In the genomic region with DNA sequence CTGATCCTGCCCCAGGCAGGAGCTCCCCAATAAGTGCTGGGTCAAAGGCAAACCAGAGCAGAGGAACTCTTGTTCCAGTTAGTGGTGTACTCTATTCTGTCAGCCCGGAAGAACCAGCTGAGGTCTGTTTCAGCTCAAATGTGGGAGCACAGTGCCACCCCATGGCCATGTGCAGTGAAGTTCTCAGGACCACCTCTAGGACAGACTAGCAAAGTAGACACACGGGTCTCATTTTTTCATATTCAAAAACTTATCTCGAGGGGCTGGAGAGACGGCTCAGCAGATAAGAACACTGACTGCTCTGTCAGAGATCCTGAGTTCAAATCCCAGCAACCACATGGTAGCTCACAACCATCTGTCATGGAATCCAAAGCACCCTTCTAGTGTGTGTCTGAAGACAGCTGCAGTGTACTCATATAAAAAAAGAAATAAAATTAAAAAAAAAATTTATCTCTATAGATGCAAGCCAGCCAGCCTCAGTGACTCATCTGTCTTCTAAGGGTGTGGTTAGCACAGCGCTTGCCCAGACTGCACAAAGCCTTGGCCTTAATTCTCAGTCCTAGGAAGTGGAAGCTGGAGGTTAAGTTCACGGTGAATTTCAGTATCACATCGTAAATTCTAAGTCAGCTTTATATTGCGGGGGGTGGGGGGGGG, we compare ENCODE assay signal across 9 mouse cellular contexts. TPM values are rescaled to one million over a fixed set of nuclear protein-coding genes. Genes with fewer than 3 reads are reported as not detected.
DNase-seq lines count a peak whose midpoint lies in the region; ATAC-seq and TF ChIP-seq lines count a peak whose summit lies in the region.
"Had no signal": no experiment of that assay in that cellular context is flagged by ENCODE, and none has a peak within 500 bp of the region (broad histone marks: within the 10 kb centered on the region; RNA-seq: fewer than 3 reads in every experiment).

No protein-coding gene starts in this region.

- H3K4me1 ChIP-seq in hindbrain, embryonic 10.5 days (replicated peaks), result peaks cover 23% of the 10 kb centered on the region
- H3K4me1 ChIP-seq in hindbrain, embryonic 13.5 days (replicated peaks), result peaks cover 22% of the 10 kb centered on the region
- H3K4me1 ChIP-seq in forebrain, embryonic 15.5 days, result peaks cover 24% of the 10 kb centered on the region
- no peaks in the 10 kb centered on the region for H3K4me1 ChIP-seq in hindbrain, postnatal 0 days (ENCODE audit: insufficient read depth, low read length)

- peaks cover 6% of the 10 kb centered on the region for H3K9me3 ChIP-seq in hindbrain, embryonic 10.5 days
- no peaks in the 10 kb centered on the region for H3K9me3 ChIP-seq in hindbrain, embryonic 13.5 days
- no peaks in the 10 kb centered on the region for H3K9me3 ChIP-seq in forebrain, embryonic 15.5 days
- no peaks in the 10 kb centered on the region for H3K9me3 ChIP-seq in hindbrain, postnatal 0 days (ENCODE audit: low read length)

- ATAC-seq in hindbrain, embryonic 13.5 days (ENCODE audit: low FRiP score), result no peak
- peak; percentile 39; the same call in 1 of the 2 replicates for ATAC-seq in forebrain, embryonic 15.5 days (replicated peaks)
- ATAC-seq in hindbrain, postnatal 0 days, result peak; percentile 75

- no peak overlapping the region for H3K4me2 ChIP-seq in hindbrain, embryonic 13.5 days
- no peak overlapping the region for H3K4me2 ChIP-seq in forebrain, embryonic 15.5 days (replicated peaks)
- H3K4me2 ChIP-seq in hindbrain, postnatal 0 days (ENCODE audit: low read depth, low read length), result no peak overlapping the region

- no peak overlapping the region for H3K27ac ChIP-seq in hindbrain, embryonic 10.5 days
- no peak overlapping the region for H3K27ac ChIP-seq in hindbrain, embryonic 13.5 days
- H3K27ac ChIP-seq in forebrain, embryonic 15.5 days (replicated peaks), result no peak overlapping the region
- H3K27ac ChIP-seq in hindbrain, postnatal 0 days, result no peak overlapping the region
- H3K27ac ChIP-seq in left cerebral cortex, adult 2 months, result peak overlapping the region; percentile 44

- intact Hi-C loops in left cerebral cortex, adult 2 months (cut with DNase I), result loop anchor here (1.0 kb wide), 2 partner anchors 14 to 23 kb away; a partner anchor contains a TSS

- DNase-seq in hindbrain, embryonic 10.5 days (ENCODE audit: low spot score), result peak; percentile 71
- peak; percentile 54 for DNase-seq in c-Kit-positive CD71-positive TER-119-positive erythroid progenitor cells, embryonic 14.5 days (ENCODE audit: low spot score)
- peak; percentile 88 for DNase-seq in hindbrain, postnatal 0 days (ENCODE audit: low spot score)
- peak; percentile 69 to 70 for DNase-seq in left cerebral cortex, adult 2 months (ENCODE audit: extremely low spot score in 1 of 2, low spot score in 2 of 2)
- DNase-seq in mesoderm, embryonic 11.5 days (ENCODE audit: low read depth, low spot score), result peak; percentile 77
- DNase-seq in spleen, adult 12 weeks (ENCODE audit: low spot score), result peak; percentile 56

- no peak overlapping the region for H3K4me3 ChIP-seq in hindbrain, embryonic 10.5 days
- H3K4me3 ChIP-seq in hindbrain, embryonic 13.5 days, result no peak overlapping the region
- H3K4me3 ChIP-seq in forebrain, embryonic 15.5 days, result no peak overlapping the region
- H3K4me3 ChIP-seq in hindbrain, postnatal 0 days (ENCODE audit: low read length), result no peak overlapping the region
- no peak overlapping the region for H3K4me3 ChIP-seq in left cerebral cortex, adult 2 months
- H3K4me3 ChIP-seq: megakaryocyte, embryonic 14.5 days had no signal

- peaks cover 20% of the 10 kb centered on the region for H3K27me3 ChIP-seq in hindbrain, embryonic 10.5 days (ENCODE audit: insufficient read depth, poor library complexity, severe bottlenecking)
- H3K27me3 ChIP-seq in hindbrain, embryonic 13.5 days, result peaks cover 17% of the 10 kb centered on the region
- peaks cover under 1% of the 10 kb centered on the region; the same call in 1 of the 2 replicates for H3K27me3 ChIP-seq in forebrain, embryonic 15.5 days
- H3K27me3 ChIP-seq in hindbrain, postnatal 0 days (ENCODE audit: insufficient read depth, low read length), result no peaks in the 10 kb centered on the region

- peaks cover 20% of the 10 kb centered on the region for H3K36me3 ChIP-seq in hindbrain, embryonic 10.5 days
- peaks cover 11% of the 10 kb centered on the region for H3K36me3 ChIP-seq in hindbrain, embryonic 13.5 days
- peaks cover 5% of the 10 kb centered on the region; the same call in 1 of the 2 replicates for H3K36me3 ChIP-seq in forebrain, embryonic 15.5 days
- H3K36me3 ChIP-seq in hindbrain, postnatal 0 days (ENCODE audit: insufficient read depth, low read length), result 0 out of 2 replicates have a peak, but pooled peaks cover 10% of the 10 kb centered on the region

- peak; percentile 93 for TF ChIP-seq CTCF in hindbrain, postnatal 0 days (IDR thresholded peaks at IDR 0.05; ENCODE audit: low read depth)
- peak; percentile 88 for TF ChIP-seq CTCF in left cerebral cortex, adult 2 months (IDR thresholded peaks at IDR 0.05)

- 53% methylated on average over 8 of the region's 8 CpGs for WGBS in hindbrain, embryonic 10.5 days
- WGBS in hindbrain, embryonic 13.5 days, result 49% methylated on average over 8 of the region's 8 CpGs
- WGBS in forebrain, embryonic 15.5 days, result 50% methylated on average over 8 of the region's 8 CpGs
- WGBS in hindbrain, postnatal 0 days, result 44% methylated on average over 8 of the region's 8 CpGs

- H3K9ac ChIP-seq in hindbrain, embryonic 13.5 days, result no peak overlapping the region
- H3K9ac ChIP-seq in forebrain, embryonic 15.5 days (replicated peaks), result no peak overlapping the region
- no peak overlapping the region for H3K9ac ChIP-seq in hindbrain, postnatal 0 days (replicated peaks; ENCODE audit: low read length)

RNA-seq across cellular contexts. Expression of a gene that starts 6.8 kb away (rescaled TPM):
- 0.36 and 0.88 TPM in 2 replicates for polyA plus RNA-seq in hindbrain, embryonic 10.5 days (2016; fragmentation: Nextera tagmentation; extraction: Ambion mirVana)
- 1.1 and 2.2 TPM in 2 replicates for polyA plus RNA-seq in hindbrain, embryonic 13.5 days (2015; fragmentation: Nextera tagmentation; extraction: Ambion mirVana)
- polyA plus RNA-seq in forebrain, embryonic 15.5 days (2015; fragmentation: Nextera tagmentation; extraction: Ambion mirVana), result 0.13 and 0.18 TPM in 2 replicates
- total RNA-seq in hindbrain, postnatal 0 days (2014; rRNA removed), result 0.22 and 2.1 TPM in 2 replicates
- polyA plus RNA-seq in hindbrain, postnatal 0 days (2015; fragmentation: Nextera tagmentation; extraction: Ambion mirVana), result 0.68 and 0.99 TPM in 2 replicates
- under 1 TPM in 1 of 2 experiments, not detected in 1; 0.52 TPM for total RNA-seq in left cerebral cortex, adult 2 months (2021)

RNA-seq across cellular contexts. Expression of a gene that starts 14.8 kb away (rescaled TPM):
- 171 and 232 TPM in 2 replicates for polyA plus RNA-seq in hindbrain, embryonic 10.5 days (2016; fragmentation: Nextera tagmentation; extraction: Ambion mirVana)
- polyA plus RNA-seq in hindbrain, embryonic 13.5 days (2015; fragmentation: Nextera tagmentation; extraction: Ambion mirVana), result 301 and 303 TPM in 2 replicates
- polyA plus RNA-seq in forebrain, embryonic 15.5 days (2015; fragmentation: Nextera tagmentation; extraction: Ambion mirVana), result 304 and 307 TPM in 2 replicates
- total RNA-seq in hindbrain, postnatal 0 days (2014; rRNA removed), result 145 and 147 TPM in 2 replicates
- 306 and 316 TPM in 2 replicates for polyA plus RNA-seq in hindbrain, postnatal 0 days (2015; fragmentation: Nextera tagmentation; extraction: Ambion mirVana)
- 100 to 1,000 TPM; 165 TPM for total RNA-seq in left cerebral cortex, adult 2 months (2021)

RNA-seq across cellular contexts. Expression of a gene that starts 17.3 kb away (rescaled TPM):
- 22.9 and 24.3 TPM in 2 replicates for polyA plus RNA-seq in hindbrain, embryonic 10.5 days (2016; fragmentation: Nextera tagmentation; extraction: Ambion mirVana)
- polyA plus RNA-seq in hindbrain, embryonic 13.5 days (2015; fragmentation: Nextera tagmentation; extraction: Ambion mirVana), result 36.6 and 42.8 TPM in 2 replicates
- 22.7 and 23.5 TPM in 2 replicates for polyA plus RNA-seq in forebrain, embryonic 15.5 days (2015; fragmentation: Nextera tagmentation; extraction: Ambion mirVana)
- total RNA-seq in hindbrain, postnatal 0 days (2014; rRNA removed), result 77.6 and 87.8 TPM in 2 replicates
- polyA plus RNA-seq in hindbrain, postnatal 0 days (2015; fragmentation: Nextera tagmentation; extraction: Ambion mirVana), result 55.5 and 55.9 TPM in 2 replicates
- total RNA-seq in left cerebral cortex, adult 2 months (2021), result 10 to 100 TPM; 85.8 to 88.5 TPM

RNA-seq across cellular contexts. Expression of a gene that starts 18.2 kb away (rescaled TPM):
- 77.4 and 89.4 TPM in 2 replicates for polyA plus RNA-seq in hindbrain, embryonic 10.5 days (2016; fragmentation: Nextera tagmentation; extraction: Ambion mirVana)
- polyA plus RNA-seq in hindbrain, embryonic 13.5 days (2015; fragmentation: Nextera tagmentation; extraction: Ambion mirVana), result 58.9 and 62.0 TPM in 2 replicates
- 46.3 and 46.5 TPM in 2 replicates for polyA plus RNA-seq in forebrain, embryonic 15.5 days (2015; fragmentation: Nextera tagmentation; extraction: Ambion mirVana)
- total RNA-seq in hindbrain, postnatal 0 days (2014; rRNA removed), result 95.9 and 108 TPM in 2 replicates
- 61.3 and 61.9 TPM in 2 replicates for polyA plus RNA-seq in hindbrain, postnatal 0 days (2015; fragmentation: Nextera tagmentation; extraction: Ambion mirVana)
- total RNA-seq in left cerebral cortex, adult 2 months (2021), result 10 to 100 TPM; 58.0 to 58.9 TPM

RNA-seq across cellular contexts. Expression of a gene that starts 24.4 kb away (rescaled TPM):
- 89.7 and 96.6 TPM in 2 replicates for polyA plus RNA-seq in hindbrain, embryonic 10.5 days (2016; fragmentation: Nextera tagmentation; extraction: Ambion mirVana)
- 63.0 and 66.8 TPM in 2 replicates for polyA plus RNA-seq in hindbrain, embryonic 13.5 days (2015; fragmentation: Nextera tagmentation; extraction: Ambion mirVana)
- 58.0 and 70.0 TPM in 2 replicates for polyA plus RNA-seq in forebrain, embryonic 15.5 days (2015; fragmentation: Nextera tagmentation; extraction: Ambion mirVana)
- total RNA-seq in hindbrain, postnatal 0 days (2014; rRNA removed), result 35.0 and 42.2 TPM in 2 replicates
- polyA plus RNA-seq in hindbrain, postnatal 0 days (2015; fragmentation: Nextera tagmentation; extraction: Ambion mirVana), result 47.3 and 48.3 TPM in 2 replicates
- total RNA-seq in left cerebral cortex, adult 2 months (2021), result 10 to 100 TPM; 27.7 to 30.7 TPM
